Mouse (Mus musculus) heart, embryonic 14.5 days (tissue): ENCODE results near the gene Zfp423. TPM values are rescaled to one million over a fixed set of nuclear protein-coding genes. Genes with fewer than 3 reads are reported as not detected.

Experiments
- ATAC-seq: fragments of 200-750 bp; cut with Nextera tagmentation; 2 replicates; pipeline ENCODE4 v1.8.0; 2017; ENCODE audit warnings: low read depth, moderate TSS enrichment; ENCODE audit not compliant: insufficient number of reproducible peaks, insufficient read depth, low FRiP score
- H3K27ac ChIP-seq, 2 experiments: fragments of 200-500 bp in 1 of 2; fragments of 300-500 bp in 1 of 2; sonication (generic) in 1 of 2; replicated peaks in 1 of 2; 2 replicates each; pipeline ENCODE4 v1.5.1; 2012 to 2014; ENCODE audit warnings: low read depth in 2 of 2, low read length in 2 of 2, control low read depth in 1 of 2, mild to moderate bottlenecking in 1 of 2, mixed read lengths in 1 of 2; ENCODE audit not compliant: control insufficient read depth in 1 of 2, insufficient read depth in 1 of 2
- H3K27me3 ChIP-seq: fragments of 300-500 bp; sonication (generic); 2 replicates; pipeline ENCODE4 v1.6.1; 2014; ENCODE audit warnings: mild to moderate bottlenecking, low read length, control low read depth; ENCODE audit not compliant: control insufficient read depth, insufficient read depth
- H3K36me3 ChIP-seq: fragments of 300-500 bp; sonication (generic); 2 replicates; pipeline ENCODE4 v1.6.1; 2014; ENCODE audit warnings: mild to moderate bottlenecking, control low read depth, low read length, mixed read lengths; ENCODE audit not compliant: control insufficient read depth, insufficient read depth
- H3K4me1 ChIP-seq, 2 experiments: fragments of 200-500 bp in 1 of 2; fragments of 300-500 bp in 1 of 2; sonication (generic) in 1 of 2; 2 replicates each; pipeline ENCODE4 v1.6.1; 2012 to 2014; ENCODE audit warnings: low read length in 2 of 2, control low read depth in 1 of 2, mixed read lengths in 1 of 2; ENCODE audit not compliant: control insufficient read depth in 2 of 2, insufficient read depth in 2 of 2
- H3K4me2 ChIP-seq: fragments of 300-500 bp; sonication (generic); 2 replicates; pipeline ENCODE4 v1.6.1; 2014; ENCODE audit warnings: mild to moderate bottlenecking, low read length
- H3K4me3 ChIP-seq, 2 experiments: fragments of 200-500 bp in 1 of 2; fragments of 300-500 bp in 1 of 2; sonication (generic) in 1 of 2; 2 replicates each; pipeline ENCODE4 v1.5.1; 2012 to 2014; ENCODE audit warnings: low read length in 2 of 2, mild to moderate bottlenecking in 2 of 2, control low read depth in 1 of 2, low read depth in 1 of 2, moderate library complexity in 1 of 2; ENCODE audit not compliant: control insufficient read depth in 1 of 2, insufficient read depth in 1 of 2
- H3K9ac ChIP-seq: fragments of 300-500 bp; sonication (generic); 2 replicates; pipeline ENCODE4 v1.6.1; 2014; ENCODE audit warnings: mild to moderate bottlenecking, low read length
- H3K9me3 ChIP-seq: fragments of 300-500 bp; sonication (generic); 2 replicates; pipeline ENCODE4 v1.6.1; 2016; ENCODE audit warnings: low read length, control low read depth; ENCODE audit not compliant: control insufficient read depth
- WGBS: fragments of 180-500 bp; shearing (Covaris S2); extraction: QIAGEN DNeasy Blood & Tissue Kit; methylation state at CpG from one replicate; pipeline ENCODE4 v1.1.7; 2014; 5-methylcytosine and 5-hydroxymethylcytosine counted together
- polyA plus RNA-seq: library from polyadenylated mRNA; unstranded; fragments of >200 nt; fragmentation: Nextera tagmentation; extraction: Ambion mirVana; gene quantifications from 2 replicates; pipeline ENCODE4 v1.2.1, GENCODE M21; 2014

The Zfp423 gene
- polyA plus RNA-seq, 1 experiment from 2014 or later: 5.1 TPM

DNA sequence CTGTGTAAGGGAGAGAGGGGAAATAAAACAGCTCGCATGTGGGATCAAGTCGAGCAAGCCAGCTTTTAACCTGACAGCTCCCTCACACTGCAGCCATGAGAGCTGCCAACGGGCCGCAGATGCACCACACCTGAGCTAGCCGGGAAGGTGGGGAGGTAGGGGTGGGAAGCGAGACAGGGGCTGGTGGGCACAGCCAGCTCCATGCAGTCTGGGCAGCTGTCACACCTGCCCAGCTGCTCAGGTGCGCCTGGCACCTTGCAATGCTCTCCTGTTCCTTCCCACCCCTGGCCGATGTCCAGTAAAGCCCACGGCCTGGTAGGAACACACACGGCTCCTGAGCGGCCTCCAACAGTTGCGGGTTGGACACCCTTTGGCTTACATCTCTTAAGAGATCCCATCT, 338.2 kb downstream of the Zfp423 start:
- WGBS: 88% methylated on average over 12 of the region's 12 CpGs

DNA sequence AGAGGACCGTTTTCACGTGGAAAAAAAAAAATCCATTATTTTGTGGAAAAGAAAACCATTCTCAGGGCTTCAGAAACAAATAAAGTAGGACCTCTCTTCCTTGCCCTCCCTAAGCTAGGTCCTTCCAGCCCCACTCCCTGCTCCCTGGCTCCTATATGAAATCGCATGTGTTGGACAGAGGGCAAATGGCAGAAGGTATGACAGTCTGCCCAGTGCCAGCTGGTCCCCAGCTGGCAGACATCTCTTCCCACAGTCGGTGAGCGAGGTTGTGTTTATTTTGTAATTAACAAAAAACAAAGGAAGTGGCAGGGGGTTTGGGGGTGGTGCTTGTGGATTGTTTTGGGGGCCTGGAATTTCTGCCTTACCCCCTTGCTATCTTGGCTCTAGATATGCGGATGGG, 339.2 kb downstream of the Zfp423 start:
- Histone ChIP-seq H3K4me2 (no peak overlapping the region), H3K27ac (no peak overlapping the region), H3K27me3 (peaks cover 14% of the 10 kb centered on the region), H3K9me3 (no peaks in the 10 kb centered on the region), H3K9ac (no peak overlapping the region), H3K36me3 (no peaks in the 10 kb centered on the region), H3K4me1 (peaks cover 0 to 4% of the 10 kb centered on the region in 2 experiments; a peak in 2 of 4 replicates), H3K4me3 (no peak overlapping the region)
- ATAC-seq: no peak
- 62% methylated on average over 6 of the region's 6 CpGs for WGBS

More for the DNA sequence above, 338.2 kb downstream of the Zfp423 start:
- Histone ChIP-seq H3K9me3 (no peaks in the 10 kb centered on the region), H3K36me3 (no peaks in the 10 kb centered on the region), H3K27ac (no peak overlapping the region), H3K9ac (no peak overlapping the region), H3K4me1 (peaks cover 0 to 4% of the 10 kb centered on the region in 2 experiments; a peak in 2 of 4 replicates), H3K4me3 (no peak overlapping the region), H3K27me3 (peaks cover 8% of the 10 kb centered on the region), H3K4me2 (no peak overlapping the region)
- ATAC-seq: no peak

- WGBS: 78% methylated on average over 2 of the region's 2 CpGs
- Histone ChIP-seq H3K4me1 (peaks cover 0 to 4% of the 10 kb centered on the region in 2 experiments; a peak in 2 of 4 replicates), H3K4me2 (no peak overlapping the region)
Measured at GRCm38 (mm10) chr8:87619529-87619928, 339.9 kb downstream of the Zfp423 start.

DNA sequence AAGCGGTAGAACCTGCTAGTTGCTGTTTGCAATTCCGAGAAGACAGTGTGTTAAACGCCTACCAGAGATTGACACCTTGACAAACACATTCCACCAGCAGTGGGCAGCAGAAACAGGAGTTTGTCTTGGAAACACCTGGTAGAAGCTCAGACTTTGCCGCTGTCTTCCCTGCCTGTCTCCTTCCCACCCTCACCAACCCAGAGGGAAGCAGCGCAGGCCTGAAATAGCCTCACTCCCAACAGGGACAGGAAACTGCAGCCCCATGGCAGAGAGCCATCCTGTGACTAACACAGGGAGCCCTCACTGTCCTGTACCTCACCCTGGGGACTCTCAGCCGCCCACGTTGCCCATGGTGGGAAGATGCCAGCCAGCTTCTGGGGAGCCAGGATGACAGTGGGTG, 340.3 kb downstream of the Zfp423 start:
- Histone ChIP-seq H3K9me3 (no peaks in the 10 kb centered on the region), H3K4me2 (no peak overlapping the region), H3K27me3 (peaks cover 15% of the 10 kb centered on the region), H3K9ac (no peak overlapping the region), H3K27ac (no peak overlapping the region), H3K4me1 (peaks cover 0 to 4% of the 10 kb centered on the region in 2 experiments; a peak in 2 of 4 replicates), H3K36me3 (no peaks in the 10 kb centered on the region), H3K4me3 (no peak overlapping the region)
- ATAC-seq: no peak
- 22% methylated on average over 7 of the region's 7 CpGs for WGBS

More at GRCm38 (mm10) chr8:87619529-87619928, 339.9 kb downstream of the Zfp423 start:
- Histone ChIP-seq H3K36me3 (no peaks in the 10 kb centered on the region), H3K9me3 (no peaks in the 10 kb centered on the region), H3K27me3 (peaks cover 15% of the 10 kb centered on the region), H3K4me3 (no peak overlapping the region), H3K27ac (no peak overlapping the region), H3K9ac (no peak overlapping the region)
- ATAC-seq: no peak

DNA sequence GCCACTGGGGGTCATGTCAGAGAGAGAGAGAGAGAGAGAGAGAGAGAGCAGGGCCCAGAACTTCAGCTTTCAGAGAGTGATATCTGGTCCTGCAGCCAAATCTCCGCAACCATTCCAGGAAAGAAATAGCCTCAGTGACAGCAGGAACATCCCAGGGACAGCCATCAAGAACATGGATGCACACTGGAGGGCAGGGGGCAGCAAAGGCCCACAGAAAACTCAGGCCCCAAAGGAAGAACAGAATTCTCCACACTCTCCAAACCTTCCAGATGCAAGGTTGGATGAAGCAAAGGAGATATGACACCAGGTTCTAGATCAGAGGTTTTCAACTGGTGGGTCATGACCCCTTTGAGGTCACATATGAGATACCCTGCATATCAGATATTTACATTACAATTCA, 345.7 kb downstream of the Zfp423 start:
- no peaks in the 10 kb centered on the region for H3K4me1 ChIP-seq
- H3K36me3 ChIP-seq: no peaks in the 10 kb centered on the region
- H3K9ac ChIP-seq: no peak overlapping the region
- no peaks in the 10 kb centered on the region for H3K9me3 ChIP-seq
- no peak overlapping the region for H3K4me2 ChIP-seq
- ATAC-seq: no peak
- H3K27me3 ChIP-seq: peaks cover 15% of the 10 kb centered on the region
- no peak overlapping the region for H3K4me3 ChIP-seq
- no peak overlapping the region for H3K27ac ChIP-seq
- WGBS: 72% methylated on average over 1 of the region's 1 CpGs

Other genes starting within 250 kb of the Zfp423 start
- gene Cnep1r1, start 159.2 kb upstream of the Zfp423 start, polyA plus RNA-seq: 22.8 and 26.8 TPM in 2 replicates
- gene Heatr3, start 178.3 kb upstream of the Zfp423 start, polyA plus RNA-seq: 30.0 and 34.0 TPM in 2 replicates
- gene Tent4b, start 239.6 kb upstream of the Zfp423 start, polyA plus RNA-seq: 9.1 and 10.1 TPM in 2 replicates